Mouse (Mus musculus): Measurements from ENCODE around the gene Ctnna3. TPM values are rescaled to one million over a fixed set of nuclear protein-coding genes. Genes with fewer than 3 reads are reported as not detected.
A peak's percentile ranks its signal among the peaks of the same experiment; 100 is the strongest.

Ctnna3 gene
- polyA plus RNA-seq, 1 experiment from 2014 or later = not detected

- ATAC-seq = no peak
- Histone ChIP-seq H3K27me3 (ENCODE audit: insufficient read depth, low read length) (no peaks in the 10 kb centered on the region), H3K9ac (replicated peaks) (no peak overlapping the region), H3K4me1 (ENCODE audit: insufficient read depth) (no peaks in the 10 kb centered on the region), H3K4me3 (ENCODE audit: low read depth, low read length) (no peak overlapping the region), H3K9me3 (ENCODE audit: low read length) (no peaks in the 10 kb centered on the region), H3K4me2 (ENCODE audit: low read depth, low read length) (no peak overlapping the region), H3K27ac (ENCODE audit: low read depth) (no peak overlapping the region), H3K36me3 (replicated peaks; ENCODE audit: insufficient read depth, low read length) (no peaks in the 10 kb centered on the region)
- no peak for DNase-seq
- 65% methylated on average over 6 of the region's 6 CpGs for WGBS (ENCODE audit: insufficient replicate concordance)
- no peak for TF ChIP-seq EP300 (IDR thresholded peaks at IDR 0.05; ENCODE audit: low read depth)
- no peak for TF ChIP-seq CTCF (IDR thresholded peaks at IDR 0.05; ENCODE audit: low read depth)
These were observed 112.6 kb downstream of the Ctnna3 start for GRCm38 (mm10) chr10:63542493-63542892.

DNA sequence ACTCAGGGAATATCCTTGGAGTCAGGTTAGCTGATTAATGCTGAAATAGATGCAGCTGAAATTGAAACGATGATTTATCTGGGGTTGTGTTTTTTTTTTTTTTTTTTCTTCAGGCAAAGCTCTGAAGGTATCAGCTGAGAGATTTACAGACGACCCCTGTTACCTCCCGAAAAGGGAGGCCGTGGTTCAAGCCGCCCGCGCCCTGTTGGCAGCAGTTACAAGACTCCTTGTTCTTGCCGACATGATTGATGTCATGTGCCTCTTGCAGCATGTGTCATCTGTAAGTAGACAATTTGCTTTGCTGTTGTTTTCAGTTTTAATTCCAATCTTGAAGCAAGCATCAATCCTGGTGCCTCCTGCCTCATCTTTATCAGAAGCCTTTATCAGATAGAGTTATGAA is 136.8 kb downstream of the Ctnna3 start:
- Histone ChIP-seq H3K9ac (replicated peaks) (no peak overlapping the region), H3K4me1 (ENCODE audit: insufficient read depth) (no peaks in the 10 kb centered on the region), H3K27ac (ENCODE audit: low read depth) (no peak overlapping the region), H3K9me3 (ENCODE audit: low read length) (no peaks in the 10 kb centered on the region), H3K27me3 (ENCODE audit: insufficient read depth, low read length) (no peaks in the 10 kb centered on the region), H3K4me2 (ENCODE audit: low read depth, low read length) (no peak overlapping the region), H3K36me3 (replicated peaks; ENCODE audit: insufficient read depth, low read length) (no peaks in the 10 kb centered on the region), H3K4me3 (ENCODE audit: low read depth, low read length) (no peak overlapping the region)
- no peak for ATAC-seq
- TF ChIP-seq EP300 (IDR thresholded peaks at IDR 0.05; ENCODE audit: low read depth) (no peak), CTCF (IDR thresholded peaks at IDR 0.05; ENCODE audit: low read depth) (no peak)
- WGBS (ENCODE audit: insufficient replicate concordance) = 76% methylated on average over 8 of the region's 8 CpGs
- DNase-seq = no peak

DNA sequence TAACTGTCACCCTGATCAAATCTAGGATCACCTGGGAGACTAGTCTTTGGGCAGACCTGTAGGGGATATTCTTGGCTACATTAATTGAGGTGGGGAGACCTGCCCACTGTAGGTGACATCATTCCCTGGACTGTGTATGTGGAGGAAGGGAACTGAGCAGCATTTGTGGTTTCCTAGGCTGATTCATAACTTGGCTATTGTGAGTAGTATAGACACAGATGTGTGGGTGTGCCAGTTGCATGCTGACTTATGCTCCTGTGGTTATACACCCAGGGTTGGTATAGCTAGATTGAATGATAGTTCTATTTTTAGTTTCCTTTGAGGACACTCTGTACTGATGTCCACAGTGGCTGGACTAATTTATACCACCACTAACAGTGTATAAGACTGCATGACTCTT is 141.7 kb downstream of the Ctnna3 start:
- no peak for ATAC-seq
- Histone ChIP-seq H3K27me3 (ENCODE audit: insufficient read depth, low read length) (no peaks in the 10 kb centered on the region), H3K4me2 (ENCODE audit: low read depth, low read length) (no peak overlapping the region)

GRCm38 (mm10) chr10:63572866-63573265 is 143.0 kb downstream of the Ctnna3 start:
- Histone ChIP-seq H3K4me3 (ENCODE audit: low read depth, low read length) (no peak overlapping the region), H3K9me3 (ENCODE audit: low read length) (no peaks in the 10 kb centered on the region), H3K4me2 (ENCODE audit: low read depth, low read length) (no peak overlapping the region), H3K27me3 (ENCODE audit: insufficient read depth, low read length) (no peaks in the 10 kb centered on the region), H3K4me1 (ENCODE audit: insufficient read depth) (no peaks in the 10 kb centered on the region), H3K27ac (ENCODE audit: low read depth) (no peak overlapping the region), H3K9ac (replicated peaks) (no peak overlapping the region), H3K36me3 (replicated peaks; ENCODE audit: insufficient read depth, low read length) (no peaks in the 10 kb centered on the region)
- TF ChIP-seq EP300 (IDR thresholded peaks at IDR 0.05; ENCODE audit: low read depth) = no peak
- TF ChIP-seq CTCF (IDR thresholded peaks at IDR 0.05; ENCODE audit: low read depth) = no peak
- ATAC-seq = no peak
- 76% methylated on average over 7 of the region's 7 CpGs for WGBS (ENCODE audit: insufficient replicate concordance)
- no peak for DNase-seq

More for the DNA sequence above, 141.7 kb downstream of the Ctnna3 start:
- no peak for TF ChIP-seq EP300 (IDR thresholded peaks at IDR 0.05; ENCODE audit: low read depth)
- no peak for TF ChIP-seq CTCF (IDR thresholded peaks at IDR 0.05; ENCODE audit: low read depth)
- H3K27ac ChIP-seq (ENCODE audit: low read depth) = no peak overlapping the region
- H3K4me3 ChIP-seq (ENCODE audit: low read depth, low read length) = no peak overlapping the region
- H3K9ac ChIP-seq (replicated peaks) = no peak overlapping the region
- H3K9me3 ChIP-seq (ENCODE audit: low read length) = no peaks in the 10 kb centered on the region
- H3K4me1 ChIP-seq (ENCODE audit: insufficient read depth) = no peaks in the 10 kb centered on the region
- DNase-seq = no peak
- no peaks in the 10 kb centered on the region for H3K36me3 ChIP-seq (replicated peaks; ENCODE audit: insufficient read depth, low read length)

- no peak for ATAC-seq
- 82% methylated on average over 7 of the region's 7 CpGs for WGBS (ENCODE audit: insufficient replicate concordance)
- DNase-seq = no peak
These were observed 144.3 kb downstream of the Ctnna3 start for GRCm38 (mm10) chr10:63574100-63574609.

GRCm38 (mm10) chr10:63582608-63583007 is 152.7 kb downstream of the Ctnna3 start:
- no peak overlapping the region for H3K27ac ChIP-seq (ENCODE audit: low read depth)
- peak; percentile 76 for DNase-seq
- TF ChIP-seq EP300 (IDR thresholded peaks at IDR 0.05; ENCODE audit: low read depth) (no peak), CTCF (IDR thresholded peaks at IDR 0.05; ENCODE audit: low read depth) (peak; percentile 95)
- no peaks in the 10 kb centered on the region for H3K4me1 ChIP-seq (ENCODE audit: insufficient read depth)
- no peaks in the 10 kb centered on the region; the same call in 1 of the 2 replicates for H3K27me3 ChIP-seq (ENCODE audit: insufficient read depth, low read length)
- no peak overlapping the region for H3K4me2 ChIP-seq (ENCODE audit: low read depth, low read length)
- H3K9ac ChIP-seq (replicated peaks) = no peak overlapping the region
- 6% methylated on average over 14 of the region's 14 CpGs for WGBS (ENCODE audit: insufficient replicate concordance)
- no peaks in the 10 kb centered on the region for H3K9me3 ChIP-seq (ENCODE audit: low read length)
- no peak overlapping the region for H3K4me3 ChIP-seq (ENCODE audit: low read depth, low read length)
- 0 out of 2 replicates have a peak, but pooled peaks have one; percentile 29 for ATAC-seq
- H3K36me3 ChIP-seq (replicated peaks; ENCODE audit: insufficient read depth, low read length) = no peaks in the 10 kb centered on the region

More at GRCm38 (mm10) chr10:63574100-63574609, 144.3 kb downstream of the Ctnna3 start:
- H3K36me3 ChIP-seq (replicated peaks; ENCODE audit: insufficient read depth, low read length) = no peaks in the 10 kb centered on the region
- H3K4me3 ChIP-seq (ENCODE audit: low read depth, low read length) = no peak overlapping the region
- no peaks in the 10 kb centered on the region for H3K9me3 ChIP-seq (ENCODE audit: low read length)
- no peaks in the 10 kb centered on the region for H3K4me1 ChIP-seq (ENCODE audit: insufficient read depth)
- no peaks in the 10 kb centered on the region for H3K27me3 ChIP-seq (ENCODE audit: insufficient read depth, low read length)
- no peak overlapping the region for H3K9ac ChIP-seq (replicated peaks)
- no peak overlapping the region for H3K4me2 ChIP-seq (ENCODE audit: low read depth, low read length)
- TF ChIP-seq EP300 (IDR thresholded peaks at IDR 0.05; ENCODE audit: low read depth) = no peak
- peak; percentile 47 for TF ChIP-seq CTCF (IDR thresholded peaks at IDR 0.05; ENCODE audit: low read depth)
- H3K27ac ChIP-seq (ENCODE audit: low read depth) = no peak overlapping the region

All from liver, postnatal 0 days (tissue).